Mouse (Mus musculus): ENCODE measurements around the gene Casp9. TPM values are rescaled to one million over a fixed set of nuclear protein-coding genes. Genes with fewer than 3 reads are reported as not detected.

Casp9 gene
- total and polyA plus RNA-seq, 3 experiments, result 2.8 to 6.4 TPM; not detected in 1

DNA sequence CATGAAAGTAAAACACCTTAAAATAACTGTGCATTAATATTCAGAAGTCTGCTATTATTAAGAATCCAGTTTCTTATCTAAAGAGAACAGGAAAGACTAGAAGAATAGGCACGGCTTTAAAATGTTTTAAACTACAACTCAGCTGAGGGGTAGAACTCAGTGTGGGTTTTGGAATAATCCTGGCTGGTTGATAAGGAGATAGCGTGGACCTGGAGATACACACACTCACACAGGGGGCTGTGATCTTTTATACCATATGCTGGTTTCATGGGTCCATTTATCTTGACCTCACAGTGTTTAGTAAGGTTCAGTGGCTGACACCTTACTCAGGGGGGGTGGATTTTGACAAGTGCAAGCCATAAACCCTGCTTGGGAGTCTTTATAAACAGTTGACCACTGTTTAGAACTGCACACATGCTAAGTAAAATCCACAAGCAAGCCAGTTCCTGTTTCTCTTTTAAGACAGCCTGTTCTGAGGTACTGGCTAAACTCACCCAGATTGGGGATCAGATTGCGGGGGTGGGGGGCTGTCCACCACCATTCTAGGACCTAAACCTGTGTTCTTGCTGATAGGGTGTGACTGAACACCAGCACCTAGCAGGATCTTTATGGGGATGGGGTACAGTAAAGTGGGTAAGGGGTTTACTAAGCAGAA lies 3.7 kb upstream of the Casp9 start:
- peaks cover 6 to 8% of the 10 kb centered on the region in 2 experiments; a peak in 2 of 4 replicates for H3K4me1 ChIP-seq (ENCODE audit: control insufficient read depth in 1 of 2, insufficient read depth in 2 of 2, low read length in 2 of 2)
- peak; percentile 66 for DNase-seq (ENCODE audit: low read depth, low spot score)
- H3K79me2 ChIP-seq (ENCODE audit: control insufficient read depth, insufficient read depth, low read length, poor library complexity), result peaks cover 2% of the 10 kb centered on the region; the same call in 1 of the 2 replicates
- H3K9ac ChIP-seq (ENCODE audit: control insufficient read depth, low read depth, low read length, poor library complexity, severe bottlenecking), result peak overlapping the region; percentile 87
- H3K36me3 ChIP-seq (ENCODE audit: control insufficient read depth in 1 of 2, insufficient read depth in 2 of 2, low read length in 2 of 2), result peaks cover 0 to 6% of the 10 kb centered on the region in 2 experiments; a peak in 2 of 4 replicates
- H3K9me3 ChIP-seq (replicated peaks; ENCODE audit: insufficient read depth, low read length), result no peaks in the 10 kb centered on the region
- peak overlapping the region; percentile 33 for H3K27ac ChIP-seq (ENCODE audit: control insufficient read depth, low read depth, low read length)
- no peaks in the 10 kb centered on the region for H3K27me3 ChIP-seq (ENCODE audit: control insufficient read depth in 1 of 2, insufficient read depth in 2 of 2, low read length in 2 of 2)
- H3K4me3 ChIP-seq (ENCODE audit: control insufficient read depth in 1 of 2, insufficient read depth in 1 of 2, low read depth in 2 of 2, low read length in 2 of 2), result peak overlapping the region; percentile 78
- no peak for TF ChIP-seq MAX (IDR thresholded peaks at IDR 0.05; ENCODE audit: low read length)
- no peak for TF ChIP-seq UBTF (IDR thresholded peaks at IDR 0.05; ENCODE audit: borderline replicate concordance, insufficient read depth, low read depth, low read length)
- 0 out of 2 replicates have a peak, but pooled peaks have one; percentile 10 for TF ChIP-seq RCOR1 (IDR thresholded peaks at IDR 0.05; ENCODE audit: low read depth, low read length)
- TF ChIP-seq TAL1 (IDR thresholded peaks at IDR 0.05; ENCODE audit: low read length), result peak; percentile 52
- TF ChIP-seq TBP (IDR thresholded peaks at IDR 0.05; ENCODE audit: low read depth, low read length), result no peak
- no peak for TF ChIP-seq CHD2 (IDR thresholded peaks at IDR 0.05; ENCODE audit: low read length)
- TF ChIP-seq BHLHE40 (IDR thresholded peaks at IDR 0.05; ENCODE audit: borderline replicate concordance, low read depth, low read length), result no peak
- TF ChIP-seq MAZ (IDR thresholded peaks at IDR 0.05; ENCODE audit: low read depth, low read length), result no peak
- no peak for TF ChIP-seq CTCF (IDR thresholded peaks at IDR 0.05 in 2 of 3, conservative IDR thresholded peaks at IDR 0.05 in 1 of 3; ENCODE audit: control insufficient read depth in 1 of 3, insufficient read depth in 1 of 3, low read depth in 2 of 3, low read length in 3 of 3, poor library complexity in 1 of 3, severe bottlenecking in 1 of 3)
- TF ChIP-seq GATA1 (IDR thresholded peaks at IDR 0.05; ENCODE audit: low read depth, low read length), result peak; percentile 62; the same call in 1 of the 2 replicates
- peak; percentile 42; the same call in 1 of the 2 replicates for TF ChIP-seq ETS1 (IDR thresholded peaks at IDR 0.05; ENCODE audit: low read depth, low read length)
- TF ChIP-seq MAFK (IDR thresholded peaks at IDR 0.05; ENCODE audit: borderline replicate concordance, low read depth, low read length), result no peak
- TF ChIP-seq MYC (IDR thresholded peaks at IDR 0.05; ENCODE audit: low read depth, low read length), result 0 out of 2 replicates have a peak, but pooled peaks have one; percentile 26
- TF ChIP-seq POLR2A (IDR thresholded peaks at IDR 0.05; ENCODE audit: control insufficient read depth in 1 of 2, insufficient read depth in 1 of 2, low read depth in 1 of 2, low read length in 2 of 2, poor library complexity in 1 of 2), result no peak
- TF ChIP-seq MXI1 (IDR thresholded peaks at IDR 0.05; ENCODE audit: low read depth, low read length), result peak; percentile 56
- TF ChIP-seq TCF12 (IDR thresholded peaks at IDR 0.05; ENCODE audit: low read depth, low read length), result 0 out of 2 replicates have a peak, but pooled peaks have one; percentile 20
- TF ChIP-seq NELFE (IDR thresholded peaks at IDR 0.05; ENCODE audit: low read depth, low read length), result no peak; the same call in 1 of the 2 replicates
- peak; percentile 18 to 35; a peak in 3 of 4 replicates for TF ChIP-seq EP300 (IDR thresholded peaks at IDR 0.05; ENCODE audit: low read depth in 1 of 2, low read length in 2 of 2)
- TF ChIP-seq RAD21 (IDR thresholded peaks at IDR 0.05; ENCODE audit: low read depth, low read length), result no peak
- TF ChIP-seq NRF1 (IDR thresholded peaks at IDR 0.05; ENCODE audit: insufficient read depth, low read depth, low read length, poor library complexity, severe bottlenecking), result no peak
